Mouse (Mus musculus) midbrain, postnatal 0 days (tissue): ENCODE data around the gene Gpam. TPM values are rescaled to one million over a fixed set of nuclear protein-coding genes. Genes with fewer than 3 reads are reported as not detected.
"Not testable (repeated sequence)": the region's sequence is repeated elsewhere in the genome, so short reads cannot be mapped to it uniquely, and the experiment has no call there.

ENCODE experiments used
- ATAC-seq: fragments of 200-750 bp; cut with Nextera tagmentation; 2 replicates; pipeline ENCODE4 v1.8.0; 2017; ENCODE audit warnings: moderate number of reproducible peaks, mild to moderate bottlenecking, moderate TSS enrichment, moderate library complexity; ENCODE audit not compliant: low FRiP score
- DNase-seq: peaks from one replicate; pipeline ENCODE4 v3.0.0-alpha.2; 2015; ENCODE audit warnings: low spot score
- H3K27ac ChIP-seq: fragments of 300-500 bp; sonication (generic); 2 replicates; pipeline ENCODE4 v1.5.1; 2014; ENCODE audit warnings: low read depth, mild to moderate bottlenecking, low read length, mixed read lengths
- H3K27me3 ChIP-seq: fragments of 300-500 bp; sonication (generic); 2 replicates; pipeline ENCODE4 v1.6.1; 2014; ENCODE audit warnings: low read length, control low read depth, mixed read lengths; ENCODE audit not compliant: insufficient read depth
- H3K36me3 ChIP-seq: fragments of 300-500 bp; sonication (generic); 2 replicates; pipeline ENCODE4 v1.6.1; 2014; ENCODE audit warnings: low read length, control low read depth, mixed read lengths; ENCODE audit not compliant: insufficient read depth
- H3K4me1 ChIP-seq: fragments of 300-500 bp; sonication (generic); 2 replicates; pipeline ENCODE4 v1.6.1; 2014; ENCODE audit warnings: mild to moderate bottlenecking, control low read depth, antibody characterized with exemption, low read length, mixed read lengths; ENCODE audit not compliant: insufficient read depth
- H3K4me2 ChIP-seq: fragments of 300-500 bp; sonication (generic); 2 replicates; pipeline ENCODE4 v1.6.1; 2014; ENCODE audit warnings: low read depth, mild to moderate bottlenecking, low read length, mixed read lengths; ENCODE audit not compliant: poor library complexity, severe bottlenecking
- H3K4me3 ChIP-seq: fragments of 300-500 bp; sonication (generic); 2 replicates; pipeline ENCODE4 v1.5.1; 2014; ENCODE audit warnings: low read depth, mild to moderate bottlenecking, low read length, moderate library complexity
- H3K9ac ChIP-seq: fragments of 300-500 bp; sonication (generic); replicated peaks from 2 replicates; pipeline ENCODE4 v1.6.1; 2014; ENCODE audit warnings: mild to moderate bottlenecking, low read length, moderate library complexity, mixed read lengths; ENCODE audit not compliant: poor library complexity, severe bottlenecking
- H3K9me3 ChIP-seq: fragments of 300-500 bp; sonication (generic); 2 replicates; pipeline ENCODE4 v1.6.1; 2016; ENCODE audit warnings: low read length, control low read depth
- CTCF ChIP-seq: IDR thresholded peaks from 2 replicates; pipeline ENCODE4 v1.5.1; 2016; ENCODE audit warnings: antibody characterized with exemption, mild to moderate bottlenecking
- WGBS: fragments of 180-500 bp; shearing (Covaris S2); extraction: QIAGEN DNeasy Blood & Tissue Kit; methylation state at CpG from one replicate; pipeline ENCODE4 v1.1.7; 2014; 5-methylcytosine and 5-hydroxymethylcytosine counted together
- polyA plus RNA-seq: library from polyadenylated mRNA; unstranded; fragments of >200 nt; fragmentation: Nextera tagmentation; extraction: Ambion mirVana; gene quantifications from 2 replicates; pipeline ENCODE4 v1.2.1, GENCODE M21; 2015
- total RNA-seq: library from RNA; depleted of rRNA; stranded (reverse); fragments of >200 nt; gene quantifications from 2 replicates; pipeline ENCODE4 v1.2.3, GENCODE M21; 2014; rRNA removed

The Gpam gene
- total RNA-seq (81.1 and 83.0 TPM in 2 replicates), polyA plus RNA-seq (23.6 and 24.0 TPM in 2 replicates)

DNA sequence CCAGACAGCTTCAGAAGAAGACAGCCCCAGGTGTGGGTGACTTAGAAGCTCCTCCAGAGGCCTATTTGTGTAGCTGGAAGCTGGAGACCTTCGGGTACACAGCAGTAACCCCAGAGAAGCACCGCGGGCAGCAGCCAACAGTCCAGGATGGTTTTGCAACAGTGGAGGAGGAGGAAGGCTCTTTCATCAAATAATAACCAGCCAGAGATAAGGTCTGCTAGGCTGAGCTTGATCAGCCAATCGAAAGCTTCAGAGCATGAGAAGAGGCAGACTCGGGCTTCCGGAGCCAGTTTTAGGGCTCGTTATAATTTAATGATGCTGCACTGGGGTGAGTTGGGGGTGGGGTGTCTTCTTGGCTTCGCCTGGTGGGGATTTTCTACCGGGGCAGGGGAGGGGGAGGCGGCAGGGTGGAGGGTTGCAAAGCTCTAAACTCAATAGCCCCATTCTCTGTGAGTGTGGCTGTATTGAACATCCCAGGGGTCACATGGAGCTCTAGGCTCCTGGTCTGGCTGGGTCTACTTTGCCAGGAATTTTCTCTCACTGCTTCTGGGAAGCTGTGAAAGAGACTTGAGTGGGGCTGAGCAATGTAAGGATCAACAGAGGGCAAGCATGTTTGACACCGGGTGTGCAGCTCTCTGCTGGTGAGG is at the start of gene Gpam:
TSS of gene Gpam (minus strand) at position 167 of the 647 bp plus-strand sequence.
- Histone ChIP-seq H3K9me3 (no peaks in the 10 kb centered on the region), H3K9ac (no peak within 1 kb of the TSS), H3K27me3 (no peaks in the 10 kb centered on the region), H3K36me3 (no peaks in the 10 kb centered on the region), H3K4me1 (no peaks in the 10 kb centered on the region), H3K4me2 (no peak within 1 kb of the TSS), H3K4me3 (no peak within 1 kb of the TSS), H3K27ac (no peak within 1 kb of the TSS)
- 70% methylated on average over 11 of the region's 11 CpGs for WGBS
- no peak for TF ChIP-seq CTCF
- DNase-seq (no peak), ATAC-seq (no peak)

DNA sequence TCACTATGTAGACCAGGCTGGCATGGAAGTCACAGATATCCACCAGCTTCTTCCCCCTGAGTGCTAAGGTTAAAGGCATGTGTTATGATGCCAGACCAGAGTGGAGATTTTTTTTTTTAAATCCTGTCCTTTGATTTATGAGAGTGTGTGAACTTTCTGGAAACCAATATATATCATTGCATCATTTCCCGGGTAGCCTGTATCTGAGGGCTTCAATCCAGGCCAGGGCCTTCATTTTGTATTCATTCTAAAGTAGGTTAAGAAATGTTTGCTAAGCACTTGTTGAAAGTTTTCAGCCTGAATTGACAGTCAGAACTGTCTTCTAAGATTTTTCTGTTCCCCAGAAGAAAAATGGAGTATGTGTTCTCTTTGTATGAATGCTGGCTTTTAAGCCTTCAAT is 44.5 kb upstream of the Gpam start:
- Histone ChIP-seq H3K36me3 (no peaks in the 10 kb centered on the region), H3K9ac (no peak overlapping the region), H3K4me2 (no peak overlapping the region), H3K4me3 (no peak overlapping the region), H3K27ac (no peak overlapping the region), H3K9me3 (no peaks in the 10 kb centered on the region), H3K27me3 (no peaks in the 10 kb centered on the region), H3K4me1 (no peaks in the 10 kb centered on the region)
- ATAC-seq = no peak
- DNase-seq = no peak
- TF ChIP-seq CTCF = no peak
- 94% methylated on average over 1 of the region's 1 CpGs for WGBS

DNA sequence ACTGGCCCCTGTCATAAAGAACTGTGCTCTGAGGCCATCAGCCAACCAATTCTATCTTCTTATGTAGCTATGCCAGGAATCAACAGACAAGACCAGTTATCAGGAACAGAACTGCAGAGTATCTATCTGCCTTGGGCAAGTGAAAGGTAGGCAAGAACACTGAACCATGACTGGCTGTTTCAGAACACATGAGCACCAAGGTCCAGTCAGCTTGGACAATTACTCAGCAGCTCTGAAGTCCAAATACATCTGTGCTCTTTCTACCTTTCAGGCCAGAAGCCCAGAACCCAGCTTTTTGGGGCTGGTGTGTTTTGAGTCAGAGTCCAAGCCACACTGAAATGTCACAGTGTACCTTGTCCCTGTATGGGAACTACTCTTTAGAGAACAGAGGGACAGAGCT is 43.4 kb upstream of the Gpam start:
- ATAC-seq (no peak), DNase-seq (no peak)
- Histone ChIP-seq H3K27ac (no peak overlapping the region), H3K9ac (no peak overlapping the region), H3K4me1 (no peaks in the 10 kb centered on the region), H3K27me3 (no peaks in the 10 kb centered on the region), H3K4me2 (no peak overlapping the region), H3K4me3 (no peak overlapping the region), H3K9me3 (no peaks in the 10 kb centered on the region), H3K36me3 (no peaks in the 10 kb centered on the region)
- no peak for TF ChIP-seq CTCF

DNA sequence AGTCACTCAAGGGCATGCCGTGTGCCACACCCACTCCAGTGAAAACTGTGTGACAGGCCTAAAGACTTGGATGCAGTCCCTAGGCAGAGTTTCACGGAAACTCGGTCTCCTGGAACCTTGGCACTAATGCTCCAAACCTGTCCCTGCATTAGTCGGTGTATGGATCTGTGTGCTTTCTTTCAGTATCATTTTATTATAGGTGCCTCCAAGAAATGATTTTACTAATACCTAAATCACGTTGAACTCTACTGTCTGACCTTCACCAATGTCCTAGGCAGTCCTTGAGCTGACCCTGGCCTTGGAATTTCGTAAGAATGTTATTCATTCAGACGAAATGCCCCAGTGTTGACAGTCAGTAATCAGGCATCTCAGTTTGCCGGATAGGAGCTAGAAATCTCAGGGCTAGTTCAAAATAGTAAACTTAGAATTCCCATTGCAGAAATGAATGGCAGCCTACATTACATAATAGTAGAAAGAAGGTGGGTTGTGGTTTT is 42.2 kb upstream of the Gpam start:
- H3K27ac ChIP-seq, H3K9me3 ChIP-seq, H3K4me1 ChIP-seq, H3K4me3 ChIP-seq, DNase-seq, H3K27me3 ChIP-seq, H3K4me2 ChIP-seq, ATAC-seq, H3K36me3 ChIP-seq, H3K9ac ChIP-seq: not testable (repeated sequence)
- 94% methylated on average over 8 of the region's 8 CpGs for WGBS

DNA sequence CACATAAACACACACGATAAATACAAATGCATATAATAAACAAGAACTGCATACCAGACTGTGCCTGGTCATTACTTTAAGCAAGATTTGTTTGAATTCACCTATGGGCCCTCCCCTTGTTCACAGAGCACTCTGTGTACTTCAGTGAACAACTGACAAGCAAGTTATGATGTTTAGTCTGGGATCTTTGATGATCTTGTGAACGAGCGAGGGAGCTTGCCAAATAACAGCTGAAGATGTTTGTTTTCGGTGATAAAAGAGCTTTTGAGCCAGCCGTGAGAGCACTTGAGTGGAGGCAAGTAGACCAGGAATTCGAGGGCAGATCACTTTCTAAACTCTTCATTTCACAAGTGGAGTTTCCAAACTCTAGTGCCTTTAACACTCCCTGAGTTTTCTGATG is 41.3 kb upstream of the Gpam start:
- Histone ChIP-seq H3K4me2 (no peak overlapping the region), H3K9ac (no peak overlapping the region), H3K4me3 (no peak overlapping the region), H3K4me1 (no peaks in the 10 kb centered on the region), H3K36me3 (no peaks in the 10 kb centered on the region), H3K9me3 (no peaks in the 10 kb centered on the region), H3K27ac (no peak overlapping the region), H3K27me3 (no peaks in the 10 kb centered on the region)
- 81% methylated on average over 6 of the region's 6 CpGs for WGBS
- no peak for ATAC-seq
- TF ChIP-seq CTCF = no peak
- DNase-seq = no peak

DNA sequence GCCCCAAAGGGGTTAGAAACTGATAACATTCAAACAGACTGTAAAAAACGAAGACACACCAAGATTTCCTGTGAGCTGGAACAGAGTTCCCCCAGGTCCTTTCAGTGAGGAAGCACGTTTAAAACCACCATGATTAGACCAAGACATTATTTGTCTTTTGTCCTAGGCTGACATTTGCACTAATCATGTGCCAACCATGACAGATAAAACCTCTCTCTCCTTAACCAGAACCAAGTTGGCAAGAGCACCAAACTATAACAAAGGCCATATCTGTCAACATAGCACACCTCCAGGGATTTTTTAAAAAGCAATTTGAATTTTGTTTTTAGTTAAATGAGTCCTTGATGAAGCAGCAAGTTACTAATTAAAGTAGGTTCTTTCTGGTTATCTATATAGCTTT is 40.7 kb upstream of the Gpam start:
- H3K4me1 ChIP-seq = no peaks in the 10 kb centered on the region
- no peaks in the 10 kb centered on the region for H3K9me3 ChIP-seq
- H3K36me3 ChIP-seq = no peaks in the 10 kb centered on the region
- DNase-seq = no peak
- no peak for ATAC-seq
- H3K4me3 ChIP-seq = no peak overlapping the region
- no peaks in the 10 kb centered on the region for H3K27me3 ChIP-seq
- no peak overlapping the region for H3K9ac ChIP-seq
- 55% methylated on average over 2 of the region's 2 CpGs for WGBS
- no peak overlapping the region for H3K27ac ChIP-seq
- TF ChIP-seq CTCF = no peak
- no peak overlapping the region for H3K4me2 ChIP-seq
